Mouse (Mus musculus) liver, adult 2 months (tissue): ENCODE measurements at regions not wholly inside any gene's neighbourhood (a gene's known extent, or its start where the extent isn't known, plus 50 kb on each side); places are given as distances from the start of the nearest gene placed in this dataset.

Experiments
- DNase-seq: peaks from one replicate; pipeline ENCODE4 v3.0.0-alpha.2; 2011; ENCODE audit warnings: low read depth, low spot score; ENCODE audit errors: extremely low read depth
- H3K27ac ChIP-seq: fragments of 200-500 bp; replicated peaks from 2 replicates; pipeline ENCODE4 v1.5.1; 2012; ENCODE audit warnings: low read depth, mild to moderate bottlenecking, control low read depth, inconsistent platforms, low read length; ENCODE audit not compliant: insufficient read depth
- H3K27me3 ChIP-seq: fragments of 200-500 bp; 2 replicates; pipeline ENCODE4 v1.6.1; 2012; ENCODE audit warnings: mild to moderate bottlenecking, moderate library complexity, low read length, inconsistent platforms; ENCODE audit not compliant: control insufficient read depth, insufficient read depth
- H3K36me3 ChIP-seq: fragments of 200-500 bp; 2 replicates; pipeline ENCODE4 v1.6.1; 2012; ENCODE audit warnings: low read length, inconsistent platforms; ENCODE audit not compliant: control insufficient read depth, insufficient read depth
- H3K4me1 ChIP-seq: fragments of 200-500 bp; 2 replicates; pipeline ENCODE4 v1.6.1; 2011; ENCODE audit warnings: low read length; ENCODE audit not compliant: control insufficient read depth, insufficient read depth
- H3K4me3 ChIP-seq: fragments of 200-500 bp; 2 replicates; pipeline ENCODE4 v1.5.1; 2011; ENCODE audit warnings: low read depth, mild to moderate bottlenecking, control low read depth, low read length, moderate library complexity; ENCODE audit not compliant: insufficient read depth
- H3K79me2 ChIP-seq: fragments of 200-500 bp; 2 replicates; pipeline ENCODE4 v1.6.1; 2012; ENCODE audit warnings: inconsistent platforms, mild to moderate bottlenecking, low read length, moderate library complexity; ENCODE audit not compliant: control insufficient read depth, insufficient read depth
- H3K9ac ChIP-seq: fragments of 200-500 bp; 2 replicates; pipeline ENCODE4 v1.6.1; 2012; ENCODE audit warnings: low read depth, mild to moderate bottlenecking, control low read depth, inconsistent platforms, low read length
- CTCF ChIP-seq: fragments of 200-500 bp; IDR thresholded peaks from 2 replicates; pipeline ENCODE4 v1.5.1; 2011; ENCODE audit warnings: low read depth, low read length, control low read depth
- POLR2A ChIP-seq: fragments of 200-500 bp; IDR thresholded peaks from 2 replicates; pipeline ENCODE4 v1.6.1; 2011; ENCODE audit warnings: low read length, control low read depth; ENCODE audit not compliant: insufficient read depth; ENCODE audit errors: extremely low read depth
- WGBS: fragments of 180-500 bp; shearing (Covaris S2); methylation state at CpG from one replicate; pipeline ENCODE4 v1.1.7; 2018; 5-methylcytosine and 5-hydroxymethylcytosine counted together

DNA sequence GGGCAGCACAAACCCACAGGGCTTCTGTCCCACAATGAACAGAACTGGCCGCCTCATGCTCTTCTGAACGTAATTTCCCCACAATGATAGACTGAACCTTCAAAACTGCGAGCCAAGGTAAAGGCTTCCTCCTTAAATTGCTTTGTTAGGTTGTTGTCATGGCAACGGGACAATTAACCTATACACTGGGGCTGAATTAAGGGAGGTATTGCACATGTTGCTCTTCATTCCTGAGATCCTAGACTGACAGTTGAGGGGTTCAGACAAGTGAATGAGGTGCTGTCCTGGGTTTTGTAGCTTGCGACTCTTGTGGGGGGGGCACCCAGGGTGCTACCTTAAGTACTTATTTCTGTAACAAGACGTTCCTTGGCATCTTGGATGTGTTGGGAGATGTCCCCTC is 100.6 kb upstream of the Pmepa1 start:
- no peak for TF ChIP-seq CTCF
- TF ChIP-seq POLR2A, result no peak
- Histone ChIP-seq H3K4me1 (no peaks in the 10 kb centered on the region), H3K27me3 (no peaks in the 10 kb centered on the region), H3K9ac (no peak overlapping the region), H3K36me3 (no peaks in the 10 kb centered on the region), H3K4me3 (no peak overlapping the region), H3K27ac (no peak overlapping the region), H3K79me2 (no peaks in the 10 kb centered on the region)
- WGBS, result 86% methylated on average over 6 of the region's 6 CpGs
- DNase-seq, result no peak

GRCm38 (mm10) chr2:173377497-173378257 is 101.3 kb upstream of the Pmepa1 start:
- no peaks in the 10 kb centered on the region for H3K36me3 ChIP-seq
- no peak for DNase-seq
- no peak overlapping the region for H3K27ac ChIP-seq

GRCm38 (mm10) chr2:173379736-173380135 is 103.4 kb upstream of the Pmepa1 start:
- DNase-seq, result no peak
- Histone ChIP-seq H3K36me3 (no peaks in the 10 kb centered on the region), H3K27me3 (no peaks in the 10 kb centered on the region), H3K4me1 (no peaks in the 10 kb centered on the region), H3K79me2 (no peaks in the 10 kb centered on the region), H3K27ac (no peak overlapping the region), H3K4me3 (no peak overlapping the region), H3K9ac (no peak overlapping the region)
- WGBS, result 82% methylated on average over 1 of the region's 1 CpGs
- TF ChIP-seq POLR2A (no peak), CTCF (no peak)

More at GRCm38 (mm10) chr2:173377497-173378257, 101.3 kb upstream of the Pmepa1 start:
- no peaks in the 10 kb centered on the region for H3K27me3 ChIP-seq
- no peak overlapping the region for H3K9ac ChIP-seq
- 48% methylated on average over 10 of the region's 12 CpGs for WGBS
- no peak for TF ChIP-seq POLR2A
- no peak for TF ChIP-seq CTCF
- H3K4me1 ChIP-seq, result no peaks in the 10 kb centered on the region
- no peaks in the 10 kb centered on the region for H3K79me2 ChIP-seq
- H3K4me3 ChIP-seq, result no peak overlapping the region

DNA sequence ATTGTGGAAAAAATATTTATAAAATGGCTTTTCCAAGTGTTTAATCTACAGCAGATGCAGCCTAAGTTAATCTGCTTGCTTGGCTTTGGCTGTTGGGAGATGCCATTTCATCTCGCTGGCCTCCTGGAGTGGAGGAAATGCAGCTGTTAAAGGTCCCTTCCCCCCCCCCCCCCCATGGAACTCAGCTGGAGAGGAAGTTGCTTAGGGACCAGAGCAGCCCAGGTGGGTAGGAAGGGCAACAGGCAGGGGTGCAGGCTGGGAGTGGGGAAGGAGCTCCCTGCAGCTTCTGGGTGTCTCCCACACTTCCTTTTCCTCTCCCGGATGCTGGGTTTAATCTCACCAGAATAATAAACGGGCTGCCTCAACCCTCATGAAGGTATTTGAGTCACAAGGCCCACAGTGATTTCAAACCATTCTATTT is 104.0 kb upstream of the Pmepa1 start:
- 61% methylated on average over 3 of the region's 3 CpGs for WGBS
- Histone ChIP-seq H3K4me1 (no peaks in the 10 kb centered on the region), H3K79me2 (no peaks in the 10 kb centered on the region), H3K27me3 (no peaks in the 10 kb centered on the region), H3K9ac (no peak overlapping the region), H3K36me3 (no peaks in the 10 kb centered on the region), H3K27ac (no peak overlapping the region), H3K4me3 (no peak overlapping the region)
- no peak for DNase-seq
- no peak for TF ChIP-seq CTCF

DNA sequence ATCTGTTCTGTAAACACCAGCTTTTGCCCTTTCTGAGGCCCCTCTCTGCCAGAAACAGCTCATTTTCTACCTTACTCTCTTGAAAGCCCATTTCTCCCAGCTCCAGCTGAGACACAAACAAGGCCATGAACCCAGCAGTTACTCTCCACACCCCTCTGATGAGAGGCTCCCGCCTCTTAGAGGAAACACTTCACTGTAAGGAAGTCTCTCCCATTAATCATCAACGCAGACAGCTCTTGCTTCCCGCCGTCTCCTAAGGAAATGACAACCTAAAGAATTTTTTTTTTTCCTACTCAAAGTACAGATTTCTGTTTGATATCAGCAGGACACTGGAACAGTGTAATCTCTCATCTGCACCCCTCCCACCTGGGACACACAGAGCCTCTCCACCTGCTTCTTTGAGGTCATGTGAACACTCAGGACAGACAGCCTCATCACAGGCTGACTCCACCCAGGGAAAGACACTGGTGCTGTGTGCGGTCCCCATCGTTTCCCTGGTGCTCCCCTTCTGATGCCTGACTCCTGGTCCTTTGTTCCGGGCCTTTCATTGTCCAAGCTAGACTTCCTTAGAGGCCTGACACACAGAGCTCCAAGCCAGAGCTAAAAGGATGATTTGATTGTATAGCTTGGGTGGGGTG is 106.0 kb upstream of the Pmepa1 start:
- no peaks in the 10 kb centered on the region for H3K4me1 ChIP-seq
- no peaks in the 10 kb centered on the region for H3K36me3 ChIP-seq
- no peaks in the 10 kb centered on the region for H3K79me2 ChIP-seq
- no peak overlapping the region for H3K27ac ChIP-seq
- H3K9ac ChIP-seq, result no peak overlapping the region
- H3K27me3 ChIP-seq, result no peaks in the 10 kb centered on the region
- H3K4me3 ChIP-seq, result no peak overlapping the region
- DNase-seq, result no peak
- TF ChIP-seq CTCF, result no peak
- TF ChIP-seq POLR2A, result no peak
- 54% methylated on average over 7 of the region's 7 CpGs for WGBS

- WGBS, result 87% methylated on average over 8 of the region's 8 CpGs
- H3K79me2 ChIP-seq, result no peaks in the 10 kb centered on the region
- TF ChIP-seq CTCF (no peak), POLR2A (no peak)
- no peaks in the 10 kb centered on the region for H3K27me3 ChIP-seq
- H3K4me1 ChIP-seq, result no peaks in the 10 kb centered on the region
- no peak overlapping the region for H3K9ac ChIP-seq
- H3K36me3 ChIP-seq, result no peaks in the 10 kb centered on the region
- H3K27ac ChIP-seq, result no peak overlapping the region
- no peak overlapping the region for H3K4me3 ChIP-seq
- no peak for DNase-seq
Observed at GRCm38 (mm10) chr2:173384935-173385586, 108.7 kb upstream of the Pmepa1 start.
